9 mouse cellular contexts compared by ENCODE assay signal in the genomic region with DNA sequence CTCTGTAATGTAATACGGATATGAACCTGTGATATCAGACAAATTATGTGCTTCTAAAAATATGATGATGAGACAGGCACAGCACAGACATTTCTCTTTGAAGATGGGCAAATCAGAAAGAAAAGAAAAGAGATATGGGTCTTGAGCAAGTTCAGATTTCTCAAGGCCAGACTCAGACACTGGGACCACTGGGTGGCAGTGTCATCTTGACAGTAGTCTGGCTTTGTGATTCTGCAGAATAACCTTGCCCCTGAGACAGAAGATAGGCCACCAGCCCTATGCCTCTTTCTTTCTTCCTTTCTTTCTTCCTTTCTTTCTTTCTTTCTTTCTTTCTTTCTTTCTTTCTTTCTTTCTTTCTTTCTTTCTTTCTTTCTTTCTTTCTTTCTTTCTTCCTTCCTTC.
DNase-seq lines count a peak whose midpoint lies in the region; ATAC-seq and TF ChIP-seq lines count a peak whose summit lies in the region.
"Had no signal": no experiment of that assay in that cellular context is flagged by ENCODE, and none has a peak within 500 bp of the region (broad histone marks: within the 10 kb centered on the region; RNA-seq: fewer than 3 reads in every experiment).

No protein-coding gene starts in this region.

- no peak for ATAC-seq in heart, embryonic 12.5 days (ENCODE audit: insufficient number of reproducible peaks, low FRiP score)
- no peak for ATAC-seq in midbrain, embryonic 14.5 days (ENCODE audit: low FRiP score, low TSS enrichment)
- no peak for ATAC-seq in midbrain, embryonic 11.5 days (ENCODE audit: low FRiP score)
- ATAC-seq in granulocyte monocyte progenitor cell, adult 5-6 weeks (replicated peaks; ENCODE audit: poor library complexity, severe bottlenecking) = no peak
- ATAC-seq in inflammation-experienced regulatory T-cells, adult 6 months = no peak

- no peaks in the 10 kb centered on the region for H3K9me3 ChIP-seq in heart, embryonic 12.5 days (replicated peaks)
- H3K9me3 ChIP-seq in midbrain, embryonic 14.5 days (ENCODE audit: control insufficient read depth, low read length) = no peaks in the 10 kb centered on the region
- no peaks in the 10 kb centered on the region for H3K9me3 ChIP-seq in midbrain, embryonic 11.5 days (ENCODE audit: control insufficient read depth, low read length)
- H3K9me3 ChIP-seq: midbrain, embryonic 12.5 days had no signal

- WGBS in heart, adult 2 months = 69% methylated on average over 1 of the region's 1 CpGs
- 62% methylated on average over 1 of the region's 1 CpGs for WGBS in heart, embryonic 12.5 days
- 90% methylated on average over 1 of the region's 1 CpGs for WGBS in midbrain, embryonic 14.5 days
- WGBS in midbrain, embryonic 11.5 days = 84% methylated on average over 1 of the region's 1 CpGs
- WGBS in cerebellum, adult 2 months = 86% methylated on average over 1 of the region's 1 CpGs

- intact Hi-C loops in heart, adult 2 months (cut with DNase I) = no loop called here

- peak; percentile 43 for TF ChIP-seq CTCF in heart, adult 2 months (IDR thresholded peaks at IDR 0.05)
- TF ChIP-seq CTCF in cerebellum, adult 2 months (IDR thresholded peaks at IDR 0.05; ENCODE audit: borderline replicate concordance, insufficient read depth, low read depth, low read length) = peak; percentile 73

- H3K9ac ChIP-seq in heart, adult 2 months (ENCODE audit: low read depth, low read length) = no peak overlapping the region
- H3K9ac ChIP-seq in heart, embryonic 12.5 days = no peak overlapping the region
- H3K9ac ChIP-seq in midbrain, embryonic 14.5 days (replicated peaks; ENCODE audit: low read length) = no peak overlapping the region
- H3K9ac ChIP-seq in midbrain, embryonic 11.5 days (ENCODE audit: low read length) = no peak overlapping the region
- H3K9ac ChIP-seq: midbrain, embryonic 12.5 days had no signal

- H3K4me1 ChIP-seq in heart, adult 2 months (ENCODE audit: control insufficient read depth, insufficient read depth, low read length) = no peaks in the 10 kb centered on the region
- no peaks in the 10 kb centered on the region for H3K4me1 ChIP-seq in heart, embryonic 12.5 days (replicated peaks)
- no peaks in the 10 kb centered on the region for H3K4me1 ChIP-seq in midbrain, embryonic 14.5 days (ENCODE audit: control insufficient read depth, insufficient read depth, low read length)
- no peaks in the 10 kb centered on the region for H3K4me1 ChIP-seq in midbrain, embryonic 11.5 days (ENCODE audit: control insufficient read depth, insufficient read depth, low read length)
- no peaks in the 10 kb centered on the region for H3K4me1 ChIP-seq in cerebellum, adult 2 months (ENCODE audit: control insufficient read depth, insufficient read depth, low read length)
- H3K4me1 ChIP-seq: midbrain, embryonic 12.5 days had no signal

- no peak for DNase-seq in heart, adult 2 months
- peak; percentile 80 for DNase-seq in midbrain, embryonic 14.5 days
- no peak for DNase-seq in midbrain, embryonic 11.5 days (ENCODE audit: low spot score, missing footprints)
- DNase-seq in cerebellum, adult 2 months = peak; percentile 19 to 38
- DNase-seq in mesoderm, embryonic 11.5 days (ENCODE audit: low read depth, low spot score) = peak; percentile 41

- H3K79me2 ChIP-seq in heart, adult 2 months (replicated peaks; ENCODE audit: control insufficient read depth, insufficient read depth, low read length) = no peaks in the 10 kb centered on the region

- H3K27me3 ChIP-seq in heart, adult 2 months (ENCODE audit: control insufficient read depth, insufficient read depth, low read length) = no peaks in the 10 kb centered on the region
- no peaks in the 10 kb centered on the region for H3K27me3 ChIP-seq in heart, embryonic 12.5 days (replicated peaks)
- no peaks in the 10 kb centered on the region for H3K27me3 ChIP-seq in midbrain, embryonic 14.5 days (ENCODE audit: control insufficient read depth, insufficient read depth, low read length)
- H3K27me3 ChIP-seq in midbrain, embryonic 11.5 days (ENCODE audit: control insufficient read depth, insufficient read depth, low read length) = no peaks in the 10 kb centered on the region
- no peaks in the 10 kb centered on the region for H3K27me3 ChIP-seq in cerebellum, adult 2 months (ENCODE audit: control insufficient read depth, insufficient read depth, low read length)
- H3K27me3 ChIP-seq: midbrain, embryonic 12.5 days had no signal

- no peak overlapping the region for H3K4me2 ChIP-seq in heart, embryonic 12.5 days
- no peak overlapping the region for H3K4me2 ChIP-seq in midbrain, embryonic 14.5 days (ENCODE audit: low read length)
- no peak overlapping the region for H3K4me2 ChIP-seq in midbrain, embryonic 11.5 days
- H3K4me2 ChIP-seq: midbrain, embryonic 12.5 days had no signal

- H3K36me3 ChIP-seq in heart, adult 2 months (ENCODE audit: control insufficient read depth, insufficient read depth, low read length) = no peaks in the 10 kb centered on the region
- H3K36me3 ChIP-seq in heart, embryonic 12.5 days = no peaks in the 10 kb centered on the region
- H3K36me3 ChIP-seq in midbrain, embryonic 14.5 days (ENCODE audit: control insufficient read depth, insufficient read depth, low read length) = no peaks in the 10 kb centered on the region
- H3K36me3 ChIP-seq in midbrain, embryonic 11.5 days (ENCODE audit: control insufficient read depth, insufficient read depth, low read length) = no peaks in the 10 kb centered on the region
- H3K36me3 ChIP-seq: midbrain, embryonic 12.5 days had no signal

- no peak for TF ChIP-seq POLR2A in heart, adult 2 months (IDR thresholded peaks at IDR 0.05; ENCODE audit: insufficient read depth, low read depth, low read length)
- TF ChIP-seq POLR2A in cerebellum, adult 2 months (IDR thresholded peaks at IDR 0.05; ENCODE audit: borderline replicate concordance, insufficient read depth, low read length) = no peak

- TF ChIP-seq EP300 in heart, adult 2 months (IDR thresholded peaks at IDR 0.05; ENCODE audit: insufficient read depth, low read depth, low read length) = no peak

- H3K4me3 ChIP-seq in heart, adult 2 months = no peak overlapping the region
- H3K4me3 ChIP-seq in heart, embryonic 12.5 days = no peak overlapping the region
- H3K4me3 ChIP-seq in midbrain, embryonic 14.5 days (replicated peaks; ENCODE audit: low read depth, low read length) = no peak overlapping the region
- no peak overlapping the region for H3K4me3 ChIP-seq in midbrain, embryonic 11.5 days (ENCODE audit: low read depth, low read length)
- H3K4me3 ChIP-seq in cerebellum, adult 2 months (replicated peaks; ENCODE audit: insufficient read depth, low read depth, low read length) = no peak overlapping the region
- H3K4me3 ChIP-seq: midbrain, embryonic 12.5 days had no signal

- no peak overlapping the region for H3K27ac ChIP-seq in heart, adult 2 months
- H3K27ac ChIP-seq in heart, embryonic 12.5 days (ENCODE audit: poor library complexity, severe bottlenecking) = no peak overlapping the region
- no peak overlapping the region for H3K27ac ChIP-seq in midbrain, embryonic 14.5 days (replicated peaks; ENCODE audit: low read depth, low read length)
- no peak overlapping the region for H3K27ac ChIP-seq in midbrain, embryonic 11.5 days (ENCODE audit: low read depth, low read length)
- no peak overlapping the region for H3K27ac ChIP-seq in cerebellum, adult 2 months (ENCODE audit: insufficient read depth, low read length)
- H3K27ac ChIP-seq: midbrain, embryonic 12.5 days had no signal

Comparison
In these comparisons a context has a peak if more than half of its experiments do, and no peak if none do; other contexts are left out.
1. DNase-seq: peak in midbrain, embryonic 14.5 days (single experiment), cerebellum, adult 2 months (2 of 2) and mesoderm, embryonic 11.5 days (single experiment); none in heart, adult 2 months (0 of 2) and midbrain, embryonic 11.5 days (single experiment).